Mouse (Mus musculus) thymus, adult 2 months (tissue): ENCODE data around the gene Mydgf.

Source experiments
- CTCF ChIP-seq: fragments of 200-500 bp; IDR thresholded peaks from 2 replicates; pipeline ENCODE4 v1.5.1; 2012; ENCODE audit warnings: mild to moderate bottlenecking, control low read depth, low read length, moderate library complexity, borderline replicate concordance; ENCODE audit not compliant: control insufficient read depth, poor library complexity, insufficient read depth; ENCODE audit errors: extremely low read depth
- POLR2A ChIP-seq: fragments of 200-500 bp; IDR thresholded peaks from 2 replicates; pipeline ENCODE4 v1.6.1; 2012; ENCODE audit warnings: mild to moderate bottlenecking, low read length, control low read depth, moderate library complexity; ENCODE audit not compliant: control insufficient read depth, poor library complexity, insufficient read depth; ENCODE audit errors: extremely low read depth

DNA sequence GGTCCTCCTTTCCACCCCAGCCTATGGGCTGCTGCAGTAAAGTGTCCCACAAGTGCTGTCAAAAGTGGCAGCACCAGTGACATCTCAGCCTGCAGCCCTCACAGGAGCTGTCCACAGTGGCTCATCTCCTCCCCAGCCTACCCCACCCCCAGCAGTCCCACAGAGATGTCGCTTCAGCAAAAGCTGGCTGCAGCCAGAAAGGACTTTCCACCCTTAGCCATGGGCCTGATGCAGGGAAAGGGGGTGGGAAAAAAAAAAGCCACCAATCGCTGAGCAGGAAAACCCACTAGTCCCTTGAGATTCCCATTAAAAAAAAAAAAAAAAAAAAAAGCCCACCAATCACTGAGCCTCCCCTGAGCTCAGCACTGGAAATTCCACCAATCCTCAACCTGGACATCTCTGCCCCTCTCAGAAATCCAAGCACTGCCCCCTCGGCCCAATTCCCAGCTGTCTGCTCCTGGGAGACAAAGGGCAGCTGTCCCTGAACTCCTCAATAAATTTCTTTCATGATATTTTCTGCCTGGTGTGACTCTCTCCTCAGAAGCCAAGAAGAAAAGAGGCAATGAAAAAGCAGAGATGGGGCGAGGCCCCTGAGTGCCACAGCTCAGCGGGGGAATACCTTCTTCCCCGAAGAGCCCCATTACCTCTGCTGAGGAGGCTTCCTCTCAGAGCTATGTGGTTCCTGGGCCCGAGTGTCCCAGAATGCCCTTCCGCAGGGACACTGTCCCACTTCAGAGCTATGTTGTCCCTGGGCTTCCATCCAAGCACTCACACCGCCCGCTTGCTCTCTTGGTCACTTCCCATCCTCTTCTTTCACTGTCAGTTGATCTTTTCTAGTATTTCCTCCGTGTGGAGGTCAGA lies 1.8 kb upstream of the Mydgf start:
- no peak for TF ChIP-seq CTCF
- no peak for TF ChIP-seq POLR2A
